Mouse (Mus musculus): ENCODE data around the gene Spaca6. TPM values are rescaled to one million over a fixed set of nuclear protein-coding genes. Genes with fewer than 3 reads are reported as not detected.
A peak's percentile ranks its signal among the peaks of the same experiment; 100 is the strongest.
"Not testable (repeated sequence)": the region's sequence is repeated elsewhere in the genome, so short reads cannot be mapped to it uniquely, and the experiment has no call there.

Gene Spaca6
- polyA plus RNA-seq, 1 experiment from 2014 or later, result 32.3 TPM

- 76% methylated on average over 7 of the region's 7 CpGs for WGBS
- Histone ChIP-seq H3K27me3 (ENCODE audit: insufficient read depth, poor library complexity, severe bottlenecking) (no peaks in the 10 kb centered on the region), H3K27ac (no peak overlapping the region), H3K9me3 (no peaks in the 10 kb centered on the region), H3K4me3 (peak overlapping the region; percentile 87), H3K36me3 (peaks cover 40% of the 10 kb centered on the region), H3K4me1 (peaks cover 59% of the 10 kb centered on the region)
- no peak for DNase-seq (ENCODE audit: low spot score)
Measured at GRCm38 (mm10) chr17:17830731-17831130, 3.8 kb downstream of the Spaca6 start.

GRCm38 (mm10) chr17:17834896-17835295 lies 7.9 kb downstream of the Spaca6 start:
- no peaks in the 10 kb centered on the region for H3K27me3 ChIP-seq (ENCODE audit: insufficient read depth, poor library complexity, severe bottlenecking)
- no peak overlapping the region for H3K27ac ChIP-seq
- H3K4me1 ChIP-seq, result peaks cover 69% of the 10 kb centered on the region
- 7% methylated on average over 1 of the region's 1 CpGs for WGBS
- peaks cover 59% of the 10 kb centered on the region for H3K36me3 ChIP-seq
- H3K4me3 ChIP-seq, result 0 out of 2 replicates have a peak overlapping the region, but pooled peaks have one; percentile 18
- peak; percentile 77 for DNase-seq (ENCODE audit: low spot score)
- no peaks in the 10 kb centered on the region for H3K9me3 ChIP-seq

GRCm38 (mm10) chr17:17836101-17836500 lies 9.1 kb downstream of the Spaca6 start:
- H3K4me1 ChIP-seq, result peaks cover 57% of the 10 kb centered on the region

GRCm38 (mm10) chr17:17837426-17837825 lies 10.5 kb downstream of the Spaca6 start:
- H3K36me3 ChIP-seq, result peaks cover 54% of the 10 kb centered on the region
- no peak for DNase-seq (ENCODE audit: low spot score)
- no peaks in the 10 kb centered on the region for H3K9me3 ChIP-seq
- peaks cover 49% of the 10 kb centered on the region for H3K4me1 ChIP-seq
- H3K27ac ChIP-seq, result peak overlapping the region; percentile 89
- 7% methylated on average over 13 of the region's 13 CpGs for WGBS
- no peaks in the 10 kb centered on the region for H3K27me3 ChIP-seq (ENCODE audit: insufficient read depth, poor library complexity, severe bottlenecking)
- peak overlapping the region; percentile 65 for H3K4me3 ChIP-seq

More at GRCm38 (mm10) chr17:17836101-17836500, 9.1 kb downstream of the Spaca6 start:
- no peak for DNase-seq (ENCODE audit: low spot score)
- H3K9me3 ChIP-seq, result no peaks in the 10 kb centered on the region
- WGBS, result 82% methylated on average over 5 of the region's 5 CpGs
- H3K27ac ChIP-seq, result no peak overlapping the region
- peaks cover 62% of the 10 kb centered on the region for H3K36me3 ChIP-seq
- no peak overlapping the region for H3K4me3 ChIP-seq
- no peaks in the 10 kb centered on the region for H3K27me3 ChIP-seq (ENCODE audit: insufficient read depth, poor library complexity, severe bottlenecking)

GRCm38 (mm10) chr17:17837919-17838701 lies 11.2 kb downstream of the Spaca6 start:
- under 1% methylated on average over 42 of the region's 43 CpGs for WGBS
- Histone ChIP-seq H3K9me3 (no peaks in the 10 kb centered on the region), H3K4me3 (peak overlapping the region; percentile 65), H3K27me3 (ENCODE audit: insufficient read depth, poor library complexity, severe bottlenecking) (no peaks in the 10 kb centered on the region), H3K27ac (peak overlapping the region; percentile 89), H3K36me3 (peaks cover 49% of the 10 kb centered on the region), H3K4me1 (peaks cover 48% of the 10 kb centered on the region)
- DNase-seq (ENCODE audit: low spot score), result peak; percentile 98

- Histone ChIP-seq H3K9me3 (no peaks in the 10 kb centered on the region), H3K4me3 (no peak overlapping the region), H3K36me3 (peaks cover 39% of the 10 kb centered on the region), H3K27me3 (ENCODE audit: insufficient read depth, poor library complexity, severe bottlenecking) (no peaks in the 10 kb centered on the region), H3K27ac (no peak overlapping the region), H3K4me1 (peaks cover 36% of the 10 kb centered on the region)
- WGBS, result 93% methylated on average over 2 of the region's 2 CpGs
- no peak for DNase-seq (ENCODE audit: low spot score)
Measured at GRCm38 (mm10) chr17:17839276-17839675, 12.3 kb downstream of the Spaca6 start.

GRCm38 (mm10) chr17:17840796-17841195 lies 13.8 kb downstream of the Spaca6 start:
- 90% methylated on average over 7 of the region's 7 CpGs for WGBS
- Histone ChIP-seq H3K9me3 (no peaks in the 10 kb centered on the region), H3K27me3 (ENCODE audit: insufficient read depth, poor library complexity, severe bottlenecking) (no peaks in the 10 kb centered on the region), H3K27ac (no peak overlapping the region), H3K36me3 (peaks cover 37% of the 10 kb centered on the region), H3K4me3 (no peak overlapping the region), H3K4me1 (peaks cover 23% of the 10 kb centered on the region)
- DNase-seq (ENCODE audit: low spot score), result no peak

GRCm38 (mm10) chr17:17843534-17844261 lies 16.7 kb downstream of the Spaca6 start:
- WGBS, result 68% methylated on average over 27 of the region's 27 CpGs
- no peak overlapping the region for H3K4me3 ChIP-seq
- H3K27ac ChIP-seq, result no peak overlapping the region
- H3K27me3 ChIP-seq (ENCODE audit: insufficient read depth, poor library complexity, severe bottlenecking), result 0 out of 2 replicates have a peak, but pooled peaks cover 10% of the 10 kb centered on the region
- H3K4me1 ChIP-seq, result no peaks in the 10 kb centered on the region
- H3K9me3 ChIP-seq, result no peaks in the 10 kb centered on the region
- peaks cover 25% of the 10 kb centered on the region for H3K36me3 ChIP-seq
- no peak for DNase-seq (ENCODE audit: low spot score)

- not testable (repeated sequence) for H3K4me3 ChIP-seq; H3K4me1 ChIP-seq; DNase-seq (ENCODE audit: low spot score); H3K9me3 ChIP-seq; H3K27ac ChIP-seq
- peaks cover 21% of the 10 kb centered on the region for H3K36me3 ChIP-seq
- 77% methylated on average over 3 of the region's 3 CpGs for WGBS
- peaks cover 19% of the 10 kb centered on the region for H3K27me3 ChIP-seq (ENCODE audit: insufficient read depth, poor library complexity, severe bottlenecking)
Measured at GRCm38 (mm10) chr17:17844606-17845005, 17.6 kb downstream of the Spaca6 start.

- Histone ChIP-seq H3K36me3 (peaks cover 13% of the 10 kb centered on the region), H3K4me3 (no peak overlapping the region), H3K9me3 (no peaks in the 10 kb centered on the region), H3K27me3 (ENCODE audit: insufficient read depth, poor library complexity, severe bottlenecking) (peaks cover 27% of the 10 kb centered on the region), H3K4me1 (peaks cover 6% of the 10 kb centered on the region), H3K27ac (no peak overlapping the region)
- 70% methylated on average over 10 of the region's 10 CpGs for WGBS
- DNase-seq (ENCODE audit: low spot score), result no peak
Measured at GRCm38 (mm10) chr17:17845187-17846027, 18.4 kb downstream of the Spaca6 start.

- Histone ChIP-seq H3K4me1 (peaks cover 6% of the 10 kb centered on the region), H3K27me3 (ENCODE audit: insufficient read depth, poor library complexity, severe bottlenecking) (peaks cover 42% of the 10 kb centered on the region), H3K9me3 (no peaks in the 10 kb centered on the region), H3K36me3 (no peaks in the 10 kb centered on the region), H3K4me3 (no peak overlapping the region), H3K27ac (no peak overlapping the region)
- DNase-seq (ENCODE audit: low spot score), result no peak
- 49% methylated on average over 2 of the region's 2 CpGs for WGBS
Measured at GRCm38 (mm10) chr17:17848988-17849387, 22.0 kb downstream of the Spaca6 start.

GRCm38 (mm10) chr17:17849906-17850712 lies 23.2 kb downstream of the Spaca6 start:
- H3K36me3 ChIP-seq, result no peaks in the 10 kb centered on the region
- WGBS, result 15% methylated on average over 55 of the region's 55 CpGs
- H3K27ac ChIP-seq, result no peak overlapping the region
- peaks cover 9% of the 10 kb centered on the region for H3K4me1 ChIP-seq
- H3K4me3 ChIP-seq, result peak overlapping the region; percentile 40; the same call in 1 of the 2 replicates
- DNase-seq (ENCODE audit: low spot score), result no peak
- H3K27me3 ChIP-seq (ENCODE audit: insufficient read depth, poor library complexity, severe bottlenecking), result peaks cover 42% of the 10 kb centered on the region
- H3K9me3 ChIP-seq, result no peaks in the 10 kb centered on the region

Measured in heart, embryonic 10.5 days (tissue).